Mouse (Mus musculus) kidney, adult 2 months (tissue): ENCODE measurements around the gene Dnajb3. TPM values are rescaled to one million over a fixed set of nuclear protein-coding genes. Genes with fewer than 3 reads are reported as not detected.
"Not testable (repeated sequence)": the region's sequence is repeated elsewhere in the genome, so short reads cannot be mapped to it uniquely, and the experiment has no call there.

Source experiments
- DNase-seq: peaks from one replicate; pipeline ENCODE4 v3.0.0; 2021
- H3K27ac ChIP-seq: fragments of 200-500 bp; 2 replicates; pipeline ENCODE4 v1.5.1; 2012; ENCODE audit warnings: low read depth, low read length, control low read depth, inconsistent platforms; ENCODE audit not compliant: insufficient read depth
- H3K27me3 ChIP-seq: fragments of 200-500 bp; replicated peaks from 2 replicates; pipeline ENCODE4 v1.6.1; 2012; ENCODE audit warnings: mild to moderate bottlenecking, moderate library complexity, low read length, inconsistent platforms; ENCODE audit not compliant: control insufficient read depth, insufficient read depth
- H3K36me3 ChIP-seq: fragments of 200-500 bp; 2 replicates; pipeline ENCODE4 v1.6.1; 2012; ENCODE audit warnings: mild to moderate bottlenecking, moderate library complexity, low read length, inconsistent platforms; ENCODE audit not compliant: control insufficient read depth, insufficient read depth
- H3K4me1 ChIP-seq: fragments of 200-500 bp; 2 replicates; pipeline ENCODE4 v1.6.1; 2011; ENCODE audit warnings: low read length; ENCODE audit not compliant: control insufficient read depth, insufficient read depth
- H3K4me3 ChIP-seq: fragments of 200-500 bp; 2 replicates; pipeline ENCODE4 v1.5.1; 2011; ENCODE audit warnings: mild to moderate bottlenecking, low read depth, low read length, control low read depth; ENCODE audit not compliant: insufficient read depth
- CTCF ChIP-seq: fragments of 200-500 bp; conservative IDR thresholded peaks from 2 replicates; pipeline ENCODE4 v1.5.1; 2011; ENCODE audit warnings: low read depth, mild to moderate bottlenecking, control low read depth, low read length, moderate library complexity, mixed read lengths; ENCODE audit not compliant: insufficient read depth, insufficient read length
- POLR2A ChIP-seq: fragments of 200-500 bp; IDR thresholded peaks from one replicate; pipeline ENCODE4 v1.6.1; 2011; ENCODE audit warnings: low read depth, low read length, control low read depth
- WGBS: fragments of 180-500 bp; shearing (Covaris S2); methylation state at CpG from one replicate; pipeline ENCODE4 v1.1.7; 2018; 5-methylcytosine and 5-hydroxymethylcytosine counted together
- polyA plus RNA-seq: library from polyadenylated mRNA; depleted of rRNA; stranded (reverse); fragments of >200 nt; gene quantifications from 2 replicates; pipeline ENCODE4 v1.2.3, GENCODE M21; 2012

Gene Dnajb3
- polyA plus RNA-seq, 1 experiment = 1.6 TPM

DNA sequence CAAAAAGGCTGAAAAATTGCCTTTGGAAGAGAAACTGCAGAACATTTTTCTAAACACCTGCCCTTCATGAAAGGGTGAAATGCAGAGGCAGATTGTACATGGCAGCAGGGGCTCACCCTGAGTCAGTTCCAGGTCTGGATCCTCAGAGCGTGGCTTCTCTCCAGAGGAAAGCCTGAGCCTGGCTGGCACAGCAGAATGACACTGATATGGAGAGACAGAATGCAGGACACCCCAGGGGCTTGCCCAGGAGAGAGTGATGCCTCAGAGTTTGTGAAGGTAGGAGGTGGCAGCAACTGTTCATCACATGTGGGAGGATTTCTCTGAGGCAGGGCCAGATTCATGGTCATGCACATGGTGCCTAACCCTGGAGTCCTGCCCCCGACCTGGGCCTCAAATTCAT, 5.6 kb downstream of the Dnajb3 start:
- H3K27ac ChIP-seq = no peak overlapping the region
- no peaks in the 10 kb centered on the region for H3K27me3 ChIP-seq
- H3K4me1 ChIP-seq = peaks cover 23% of the 10 kb centered on the region
- WGBS = 54% methylated on average over 2 of the region's 2 CpGs
- no peak overlapping the region for H3K4me3 ChIP-seq
- no peaks in the 10 kb centered on the region for H3K36me3 ChIP-seq
- TF ChIP-seq POLR2A (no peak), CTCF (no peak)
- no peak for DNase-seq

GRCm38 (mm10) chr1:88197443-88197842, 8.1 kb downstream of the Dnajb3 start:
- WGBS = 25% methylated on average over 3 of the region's 3 CpGs
- H3K27ac ChIP-seq = peak overlapping the region; percentile 58; the same call in 1 of the 2 replicates
- TF ChIP-seq POLR2A (no peak), CTCF (no peak)
- H3K36me3 ChIP-seq = no peaks in the 10 kb centered on the region
- peaks cover 23% of the 10 kb centered on the region for H3K4me1 ChIP-seq
- H3K4me3 ChIP-seq = no peak overlapping the region
- peak; percentile 62 for DNase-seq
- no peaks in the 10 kb centered on the region for H3K27me3 ChIP-seq

- Histone ChIP-seq H3K27me3 (no peaks in the 10 kb centered on the region), H3K36me3 (no peaks in the 10 kb centered on the region), H3K27ac (no peak overlapping the region), H3K4me1 (peaks cover 30% of the 10 kb centered on the region), H3K4me3 (no peak overlapping the region)
- WGBS = 44% methylated on average over 1 of the region's 1 CpGs
- no peak for TF ChIP-seq CTCF
- TF ChIP-seq POLR2A = no peak
- DNase-seq = peak; percentile 94
Measured at GRCm38 (mm10) chr1:88195687-88196086, 9.9 kb downstream of the Dnajb3 start.

DNA sequence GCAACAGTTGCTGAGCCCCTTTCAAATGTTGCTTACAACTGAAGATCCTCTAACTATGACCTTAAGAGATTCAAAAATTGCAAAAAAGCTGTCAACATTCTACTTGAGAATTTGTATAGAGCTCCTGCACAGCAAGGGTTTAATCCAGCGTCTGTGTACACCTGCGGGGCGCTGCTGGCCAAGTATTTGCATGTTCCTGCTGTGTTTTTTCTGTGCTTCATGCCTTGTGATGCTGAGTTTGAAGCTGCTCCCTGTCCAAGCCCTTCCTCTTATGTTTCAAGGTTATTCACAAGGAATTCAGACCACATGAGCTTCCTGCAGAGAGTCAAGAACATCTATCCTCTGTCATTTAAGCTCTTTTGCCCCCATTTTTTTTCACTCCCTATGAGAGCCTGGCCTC, 13.4 kb downstream of the Dnajb3 start:
- Histone ChIP-seq H3K36me3 (no peaks in the 10 kb centered on the region), H3K27me3 (no peaks in the 10 kb centered on the region), H3K27ac (no peak overlapping the region), H3K4me3 (no peak overlapping the region), H3K4me1 (peaks cover 22% of the 10 kb centered on the region)
- WGBS = 84% methylated on average over 3 of the region's 3 CpGs
- no peak for DNase-seq
- TF ChIP-seq POLR2A = no peak
- TF ChIP-seq CTCF = no peak

- H3K27ac ChIP-seq = no peak overlapping the region
- WGBS = 87% methylated on average over 5 of the region's 5 CpGs
- no peaks in the 10 kb centered on the region for H3K27me3 ChIP-seq
- no peak overlapping the region for H3K4me3 ChIP-seq
- no peak for TF ChIP-seq POLR2A
- no peak for TF ChIP-seq CTCF
- peaks cover 5% of the 10 kb centered on the region; the same call in 1 of the 2 replicates for H3K4me1 ChIP-seq
- H3K36me3 ChIP-seq = no peaks in the 10 kb centered on the region
- DNase-seq = no peak
Measured at GRCm38 (mm10) chr1:88186325-88186935, 19.2 kb downstream of the Dnajb3 start.

- TF ChIP-seq POLR2A (no peak), CTCF (no peak)
- Histone ChIP-seq H3K4me1 (no peaks in the 10 kb centered on the region), H3K27me3 (no peaks in the 10 kb centered on the region), H3K36me3 (no peaks in the 10 kb centered on the region), H3K4me3 (no peak overlapping the region), H3K27ac (no peak overlapping the region)
- 92% methylated on average over 1 of the region's 1 CpGs for WGBS
- peak; percentile 62 for DNase-seq
Measured at GRCm38 (mm10) chr1:88179657-88180056, 25.9 kb downstream of the Dnajb3 start.

GRCm38 (mm10) chr1:88172190-88172589, 33.4 kb downstream of the Dnajb3 start:
- H3K4me1 ChIP-seq, H3K4me3 ChIP-seq: not testable (repeated sequence)

More at GRCm38 (mm10) chr1:88172190-88172589, 33.4 kb downstream of the Dnajb3 start:
- H3K27me3 ChIP-seq, H3K36me3 ChIP-seq, DNase-seq, H3K27ac ChIP-seq: not testable (repeated sequence)
- 85% methylated on average over 7 of the region's 7 CpGs for WGBS
